Mouse (Mus musculus): ENCODE results near the gene Herc4.

The Herc4 gene

DNA sequence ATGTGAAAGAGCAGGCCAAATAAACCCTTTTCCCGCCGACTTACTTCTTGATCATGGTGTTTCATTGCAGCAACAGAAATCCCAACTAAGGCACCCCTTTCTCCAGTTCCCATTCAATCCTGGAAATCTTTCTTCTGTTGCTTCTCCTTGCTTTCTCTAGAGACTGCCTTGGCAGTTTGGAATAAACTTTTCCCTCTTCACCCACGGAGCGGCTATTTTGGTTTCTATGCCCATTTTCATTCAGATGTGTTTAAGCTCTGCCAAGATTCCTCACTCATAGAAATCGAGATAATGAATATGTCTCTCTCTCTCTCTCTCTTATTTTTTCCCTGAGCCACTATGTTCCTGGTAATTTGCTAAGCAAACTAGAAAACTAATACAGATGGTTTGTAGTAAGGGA is 108.5 kb downstream of the Herc4 start:
- no peak for DNase-seq (ENCODE audit: low read depth)

DNA sequence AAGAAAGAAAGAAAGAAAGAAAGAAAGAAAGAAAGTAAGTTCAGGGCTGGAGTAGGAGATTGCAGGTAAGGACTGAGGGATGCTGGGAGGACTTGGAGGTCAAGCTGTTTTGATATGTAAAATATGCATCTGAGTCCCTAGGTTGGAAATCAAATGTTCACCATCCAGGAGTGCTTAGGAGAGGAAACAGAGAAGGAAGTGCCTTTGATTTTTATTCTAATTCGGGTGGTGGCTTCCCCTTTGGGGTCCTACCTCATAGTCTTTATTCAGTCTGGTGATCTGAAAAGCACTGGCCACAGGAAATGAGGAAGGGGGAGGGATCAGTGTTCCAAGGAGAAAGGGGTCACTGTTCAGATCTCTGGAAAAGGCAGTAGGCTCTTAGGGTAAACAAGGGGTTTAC is 116.9 kb downstream of the Herc4 start:
- no peak for DNase-seq (ENCODE audit: low read depth)

GRCm38 (mm10) chr10:63365918-63366455 is 122.4 kb downstream of the Herc4 start:
- no peak for DNase-seq (ENCODE audit: low read depth)

- no peak for DNase-seq (ENCODE audit: low read depth)
Observed at GRCm38 (mm10) chr10:63367386-63367785, 123.8 kb downstream of the Herc4 start.

Data from fibroblast of lung, adult 2 months (primary cell).